13 mouse cellular contexts compared by ENCODE assay signal in the genomic region with DNA sequence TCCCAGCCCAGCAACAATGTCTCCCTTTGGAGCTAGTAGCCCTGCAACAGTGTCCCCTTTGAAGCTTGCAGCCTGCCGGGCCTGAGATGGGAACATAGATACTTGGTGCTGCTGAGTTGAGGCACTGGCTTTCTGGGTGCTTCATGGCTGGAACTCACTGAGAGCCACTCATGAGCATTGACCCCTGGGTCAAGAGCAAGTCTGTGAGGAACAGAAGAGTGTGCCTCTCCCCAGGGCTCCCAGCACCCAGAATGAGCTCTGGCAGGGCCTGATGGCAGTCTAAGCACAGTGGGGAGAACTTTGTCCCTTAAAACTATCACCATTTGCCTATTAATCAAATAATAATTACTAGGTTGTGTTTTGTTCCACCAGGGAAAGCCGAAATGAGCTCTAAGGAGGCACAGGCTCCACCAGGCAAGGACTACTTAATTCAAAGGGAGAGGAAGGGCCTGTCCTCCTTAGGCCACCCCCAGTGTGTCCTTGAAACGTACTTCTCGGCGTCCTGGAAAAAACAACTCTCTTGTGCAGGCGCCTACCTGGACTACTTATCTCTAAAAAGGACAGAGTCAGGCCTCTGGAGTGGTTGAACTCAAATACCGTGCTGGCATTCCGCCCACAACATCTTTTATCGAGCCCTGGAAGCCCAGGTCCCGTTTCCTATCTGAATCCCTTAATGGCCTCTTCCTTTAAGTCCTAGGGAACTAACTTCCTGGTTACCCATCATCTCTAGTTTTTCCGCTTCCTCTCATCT. TPM values are rescaled to one million over a fixed set of nuclear protein-coding genes. Genes with fewer than 3 reads are reported as not detected.
DNase-seq lines count a peak whose midpoint lies in the region; ATAC-seq lines count a peak whose summit lies in the region.
"Had no signal": no experiment of that assay in that cellular context is flagged by ENCODE, and none has a peak within 500 bp of the region (broad histone marks: within the 10 kb centered on the region; RNA-seq: fewer than 3 reads in every experiment).

No protein-coding gene starts in this region.

- H3K36me3 ChIP-seq in heart, embryonic 11.5 days (ENCODE audit: control insufficient read depth, insufficient read depth, low read length) = no peaks in the 10 kb centered on the region
- H3K36me3 ChIP-seq in heart, embryonic 12.5 days = no peaks in the 10 kb centered on the region
- H3K36me3 ChIP-seq in midbrain, embryonic 16.5 days (ENCODE audit: control insufficient read depth, insufficient read depth, low read length) = no peaks in the 10 kb centered on the region
- H3K36me3 ChIP-seq in midbrain, embryonic 14.5 days (ENCODE audit: control insufficient read depth, insufficient read depth, low read length) = no peaks in the 10 kb centered on the region
- no peaks in the 10 kb centered on the region for H3K36me3 ChIP-seq in lung, embryonic 15.5 days
- H3K36me3 ChIP-seq: neural tube, embryonic 12.5 days had no signal

- no peak for ATAC-seq in heart, embryonic 11.5 days (replicated peaks; ENCODE audit: insufficient number of reproducible peaks, low FRiP score, low TSS enrichment)
- ATAC-seq in heart, embryonic 12.5 days (ENCODE audit: insufficient number of reproducible peaks, low FRiP score) = no peak
- ATAC-seq in midbrain, embryonic 16.5 days = no peak
- no peak for ATAC-seq in midbrain, embryonic 14.5 days (ENCODE audit: low FRiP score, low TSS enrichment)
- peak; percentile 39 for ATAC-seq in lung, embryonic 15.5 days (ENCODE audit: borderline replicate concordance, extremely low read depth, low FRiP score, low TSS enrichment)

- H3K4me1 ChIP-seq in heart, embryonic 11.5 days (ENCODE audit: control insufficient read depth, insufficient read depth, low read length) = peaks cover 31% of the 10 kb centered on the region
- H3K4me1 ChIP-seq in heart, embryonic 12.5 days (replicated peaks) = peaks cover 55% of the 10 kb centered on the region
- peaks cover 25% of the 10 kb centered on the region for H3K4me1 ChIP-seq in midbrain, embryonic 16.5 days (ENCODE audit: control insufficient read depth, insufficient read depth, low read length)
- peaks cover 32% of the 10 kb centered on the region for H3K4me1 ChIP-seq in midbrain, embryonic 14.5 days (ENCODE audit: control insufficient read depth, insufficient read depth, low read length)
- H3K4me1 ChIP-seq in lung, embryonic 15.5 days = peaks cover 80% of the 10 kb centered on the region

- no peak overlapping the region for H3K4me3 ChIP-seq in heart, embryonic 11.5 days (ENCODE audit: low read depth, low read length)
- no peak overlapping the region for H3K4me3 ChIP-seq in heart, embryonic 12.5 days
- no peak overlapping the region for H3K4me3 ChIP-seq in midbrain, embryonic 16.5 days (ENCODE audit: low read depth, low read length)
- no peak overlapping the region for H3K4me3 ChIP-seq in midbrain, embryonic 14.5 days (replicated peaks; ENCODE audit: low read depth, low read length)
- H3K4me3 ChIP-seq in lung, embryonic 15.5 days = no peak overlapping the region
- H3K4me3 ChIP-seq: left cerebral cortex, adult 2 months; neural tube, embryonic 12.5 days had no signal

- H3K27me3 ChIP-seq in heart, embryonic 11.5 days (ENCODE audit: control insufficient read depth, insufficient read depth, low read length) = no peaks in the 10 kb centered on the region
- H3K27me3 ChIP-seq in heart, embryonic 12.5 days (replicated peaks) = 0 out of 2 replicates have a peak, but pooled peaks cover 6% of the 10 kb centered on the region
- H3K27me3 ChIP-seq in midbrain, embryonic 16.5 days (ENCODE audit: control insufficient read depth, insufficient read depth, low read depth, low read length) = no peaks in the 10 kb centered on the region
- H3K27me3 ChIP-seq in midbrain, embryonic 14.5 days (ENCODE audit: control insufficient read depth, insufficient read depth, low read length) = no peaks in the 10 kb centered on the region
- H3K27me3 ChIP-seq in lung, embryonic 15.5 days = no peaks in the 10 kb centered on the region
- H3K27me3 ChIP-seq: neural tube, embryonic 12.5 days had no signal

- 37% methylated on average over 11 of the region's 11 CpGs for WGBS in heart, embryonic 11.5 days (ENCODE audit: insufficient replicate concordance)
- WGBS in heart, embryonic 12.5 days = 36% methylated on average over 11 of the region's 11 CpGs
- WGBS in midbrain, embryonic 16.5 days = 89% methylated on average over 11 of the region's 11 CpGs
- WGBS in midbrain, embryonic 14.5 days = 87% methylated on average over 11 of the region's 11 CpGs
- WGBS in lung, embryonic 15.5 days = 42% methylated on average over 11 of the region's 11 CpGs

- no peak overlapping the region for H3K4me2 ChIP-seq in heart, embryonic 11.5 days
- no peak overlapping the region for H3K4me2 ChIP-seq in heart, embryonic 12.5 days
- no peak overlapping the region for H3K4me2 ChIP-seq in midbrain, embryonic 16.5 days (ENCODE audit: low read length)
- H3K4me2 ChIP-seq in midbrain, embryonic 14.5 days (ENCODE audit: low read length) = no peak overlapping the region
- 0 out of 2 replicates have a peak overlapping the region, but pooled peaks have one; percentile 2 for H3K4me2 ChIP-seq in lung, embryonic 15.5 days
- H3K4me2 ChIP-seq: neural tube, embryonic 12.5 days had no signal

- DNase-seq in midbrain, embryonic 14.5 days = no peak
- DNase-seq in urinary bladder, postnatal 10 days (ENCODE audit: low spot score) = no peak
- DNase-seq in layer of hippocampus, adult 8-10 months (ENCODE audit: low spot score in 2 of 2) = no peak
- no peak for DNase-seq in left cerebral cortex, adult 11 months (ENCODE audit: low spot score)
- DNase-seq: right cerebral cortex, postnatal 25 days; thymus, adult 18-20 months had no signal

- no peaks in the 10 kb centered on the region for H3K9me3 ChIP-seq in heart, embryonic 11.5 days (replicated peaks; ENCODE audit: control insufficient read depth, low read length)
- H3K9me3 ChIP-seq in heart, embryonic 12.5 days (replicated peaks) = no peaks in the 10 kb centered on the region
- H3K9me3 ChIP-seq in midbrain, embryonic 16.5 days (replicated peaks; ENCODE audit: control insufficient read depth, low read length, poor library complexity, severe bottlenecking) = no peaks in the 10 kb centered on the region
- no peaks in the 10 kb centered on the region for H3K9me3 ChIP-seq in midbrain, embryonic 14.5 days (ENCODE audit: control insufficient read depth, low read length)
- no peaks in the 10 kb centered on the region for H3K9me3 ChIP-seq in lung, embryonic 15.5 days
- H3K9me3 ChIP-seq: neural tube, embryonic 12.5 days had no signal

- no peak overlapping the region for H3K9ac ChIP-seq in heart, embryonic 11.5 days (ENCODE audit: low read depth, low read length)
- no peak overlapping the region; the same call in 1 of the 2 replicates for H3K9ac ChIP-seq in heart, embryonic 12.5 days
- no peak overlapping the region for H3K9ac ChIP-seq in midbrain, embryonic 16.5 days (ENCODE audit: low read depth, low read length)
- H3K9ac ChIP-seq in midbrain, embryonic 14.5 days (replicated peaks; ENCODE audit: low read length) = no peak overlapping the region
- H3K9ac ChIP-seq in lung, embryonic 15.5 days = no peak overlapping the region
- H3K9ac ChIP-seq: liver, embryonic 14.5 days; neural tube, embryonic 12.5 days had no signal

- H3K27ac ChIP-seq in heart, embryonic 11.5 days (ENCODE audit: low read depth, low read length) = peak overlapping the region; percentile 10; the same call in 1 of the 2 replicates
- H3K27ac ChIP-seq in heart, embryonic 12.5 days (ENCODE audit: poor library complexity, severe bottlenecking) = no peak overlapping the region
- peak overlapping the region; percentile 58; the same call in 1 of the 2 replicates for H3K27ac ChIP-seq in midbrain, embryonic 16.5 days (ENCODE audit: low read length)
- no peak overlapping the region for H3K27ac ChIP-seq in midbrain, embryonic 14.5 days (replicated peaks; ENCODE audit: low read depth, low read length)
- H3K27ac ChIP-seq in lung, embryonic 15.5 days = peak overlapping the region; percentile 71
- H3K27ac ChIP-seq: left cerebral cortex, adult 2 months; liver, embryonic 14.5 days; neural tube, embryonic 12.5 days had no signal

RNA-seq across cellular contexts. Expression of gene Hpcal1, which starts 52.1 kb away (rescaled TPM):
- 22.1 and 22.9 TPM in 2 replicates for polyA plus RNA-seq in heart, embryonic 11.5 days (2014; fragmentation: Nextera tagmentation; extraction: Ambion mirVana)
- 19.9 and 22.1 TPM in 2 replicates for polyA plus RNA-seq in heart, embryonic 12.5 days (2016; fragmentation: Nextera tagmentation; extraction: Ambion mirVana)
- 97.2 and 107 TPM in 2 replicates for polyA plus RNA-seq in midbrain, embryonic 16.5 days (2015; fragmentation: Nextera tagmentation; extraction: Ambion mirVana)
- 93.3 and 108 TPM in 2 replicates for polyA plus RNA-seq in midbrain, embryonic 14.5 days (2014; fragmentation: Nextera tagmentation; extraction: Ambion mirVana)
- polyA plus RNA-seq in lung, embryonic 15.5 days (2015; fragmentation: Nextera tagmentation; extraction: Ambion mirVana) = 62.0 and 72.2 TPM in 2 replicates
- 10 to 100 TPM; 61.9 to 68.4 (median 66.1) TPM for total RNA-seq in layer of hippocampus, adult 8-10 months (2022)

Comparison
In these comparisons a context has a peak if more than half of its experiments do, and no peak if none do; other contexts are left out.
1. H3K27ac ChIP-seq: peak in heart, embryonic 11.5 days (single experiment), midbrain, embryonic 16.5 days (single experiment) and lung, embryonic 15.5 days (single experiment); none in heart, embryonic 12.5 days (single experiment) and midbrain, embryonic 14.5 days (single experiment).